In genomic region chr9:21547075-21547941, GRCm38 (mm10) we compare ENCODE assay signal across 7 mouse cellular contexts. TPM values are rescaled to one million over a fixed set of nuclear protein-coding genes. Genes with fewer than 3 reads are reported as not detected.
DNase-seq lines count a peak whose midpoint lies in the region; ATAC-seq and TF ChIP-seq lines count a peak whose summit lies in the region.

No protein-coding gene starts in this region.

- ATAC-seq in Patski: peak; percentile 6
- ATAC-seq in forebrain, embryonic 16.5 days: peak; percentile 9

- TF ChIP-seq CTCF in Patski (IDR thresholded peaks at IDR 0.05): no peak

- CTCF ChIA-PET in Patski (lab: Charles Lee): interaction anchor here (1.1 to 1.4 kb wide), 2 partner anchors 21 to 27 kb away, joined by 3 read pairs; no protein-coding TSS in a partner anchor

- H3K36me3 ChIP-seq in forebrain, embryonic 16.5 days (ENCODE audit: control insufficient read depth, insufficient read depth): no peaks in the 10 kb centered on the region; the same call in 1 of the 2 replicates
- H3K36me3 ChIP-seq in hindbrain, embryonic 10.5 days: peaks cover 25% of the 10 kb centered on the region

- H3K9me3 ChIP-seq in forebrain, embryonic 16.5 days (ENCODE audit: control insufficient read depth, low read length): no peaks in the 10 kb centered on the region
- no peaks in the 10 kb centered on the region for H3K9me3 ChIP-seq in hindbrain, embryonic 10.5 days

- in situ Hi-C loops in Patski (cut with MboI; ENCODE audit: low pct_unique_long_range_greater_than_20kb): loop anchor here (5.0 kb wide), 1 partner anchor 45 kb away; the partner anchor contains the start of genes Timm29 and Yipf2

- no peak for DNase-seq in Patski (ENCODE audit: low read depth, low spot score)
- DNase-seq in cerebellum, adult 11 months: peak; percentile 52
- peak; percentile 61 for DNase-seq in hindbrain, embryonic 10.5 days (ENCODE audit: low spot score)
- DNase-seq in layer of hippocampus, adult 9-11 months: peak; percentile 34
- DNase-seq in lung, postnatal 25 days (ENCODE audit: low spot score): peak; percentile 47
- peak; percentile 73 to 74 for DNase-seq in right cerebral cortex, postnatal 10 days (ENCODE audit: low spot score in 2 of 2)

- H3K9ac ChIP-seq in forebrain, embryonic 16.5 days (replicated peaks; ENCODE audit: low read depth, low read length): peak overlapping the region; percentile 95

- WGBS in forebrain, embryonic 16.5 days: under 1% methylated on average over 54 of the region's 66 CpGs
- under 1% methylated on average over 64 of the region's 66 CpGs for WGBS in hindbrain, embryonic 10.5 days

- H3K4me2 ChIP-seq in forebrain, embryonic 16.5 days (ENCODE audit: low read length): peak overlapping the region; percentile 48

- H3K27ac ChIP-seq in forebrain, embryonic 16.5 days (ENCODE audit: low read length): peak overlapping the region; percentile 98
- H3K27ac ChIP-seq in hindbrain, embryonic 10.5 days: peak overlapping the region; percentile 99

- H3K4me3 ChIP-seq in forebrain, embryonic 16.5 days (replicated peaks; ENCODE audit: low read length): peak overlapping the region; percentile 70
- H3K4me3 ChIP-seq in hindbrain, embryonic 10.5 days: peak overlapping the region; percentile 88

- H3K27me3 ChIP-seq in Patski: no peaks in the 10 kb centered on the region
- H3K27me3 ChIP-seq in forebrain, embryonic 16.5 days (replicated peaks; ENCODE audit: control insufficient read depth, insufficient read depth, low read length): no peaks in the 10 kb centered on the region
- no peaks in the 10 kb centered on the region for H3K27me3 ChIP-seq in hindbrain, embryonic 10.5 days (ENCODE audit: insufficient read depth, poor library complexity, severe bottlenecking)

- POLR2A ChIA-PET in Patski (lab: Charles Lee): no interaction called here

- H3K4me1 ChIP-seq in forebrain, embryonic 16.5 days (replicated peaks; ENCODE audit: control insufficient read depth, insufficient read depth, low read length): peaks cover 30% of the 10 kb centered on the region
- H3K4me1 ChIP-seq in hindbrain, embryonic 10.5 days (replicated peaks): peaks cover 31% of the 10 kb centered on the region

RNA-seq across cellular contexts. Expression of gene Carm1, which starts 0.6 kb away (rescaled TPM):
- polyA plus RNA-seq in Patski (2021): 61.7 TPM
- 26.5 and 27.8 TPM in 2 replicates for polyA plus RNA-seq in forebrain, embryonic 16.5 days (2015; fragmentation: Nextera tagmentation; extraction: Ambion mirVana)
- polyA plus RNA-seq in hindbrain, embryonic 10.5 days (2016; fragmentation: Nextera tagmentation; extraction: Ambion mirVana): 66.3 and 71.9 TPM in 2 replicates

RNA-seq across cellular contexts. Expression of gene AB124611, which starts 21.3 kb away (rescaled TPM):
- not detected for polyA plus RNA-seq in Patski (2021)
- polyA plus RNA-seq in forebrain, embryonic 16.5 days (2015; fragmentation: Nextera tagmentation; extraction: Ambion mirVana): 2.8 and 3.5 TPM in 2 replicates
- 4.9 and 5.8 TPM in 2 replicates for polyA plus RNA-seq in hindbrain, embryonic 10.5 days (2016; fragmentation: Nextera tagmentation; extraction: Ambion mirVana)

RNA-seq across cellular contexts. Expression of gene Tmed1, which starts 37.3 kb away (rescaled TPM):
- polyA plus RNA-seq in Patski (2021): 63.0 TPM
- 52.7 and 54.6 TPM in 2 replicates for polyA plus RNA-seq in forebrain, embryonic 16.5 days (2015; fragmentation: Nextera tagmentation; extraction: Ambion mirVana)
- polyA plus RNA-seq in hindbrain, embryonic 10.5 days (2016; fragmentation: Nextera tagmentation; extraction: Ambion mirVana): 103 and 110 TPM in 2 replicates

RNA-seq across cellular contexts. Expression of gene Timm29, which starts 45.2 kb away (rescaled TPM):
- 38.9 TPM for polyA plus RNA-seq in Patski (2021)
- 58.2 and 58.4 TPM in 2 replicates for polyA plus RNA-seq in forebrain, embryonic 16.5 days (2015; fragmentation: Nextera tagmentation; extraction: Ambion mirVana)
- polyA plus RNA-seq in hindbrain, embryonic 10.5 days (2016; fragmentation: Nextera tagmentation; extraction: Ambion mirVana): 33.8 and 38.4 TPM in 2 replicates

RNA-seq across cellular contexts. Expression of gene Yipf2, which starts 45.3 kb away (rescaled TPM):
- polyA plus RNA-seq in Patski (2021): 39.0 TPM
- polyA plus RNA-seq in forebrain, embryonic 16.5 days (2015; fragmentation: Nextera tagmentation; extraction: Ambion mirVana): 22.7 and 24.8 TPM in 2 replicates
- 21.5 and 23.7 TPM in 2 replicates for polyA plus RNA-seq in hindbrain, embryonic 10.5 days (2016; fragmentation: Nextera tagmentation; extraction: Ambion mirVana)
